Mouse (Mus musculus) hindbrain, embryonic 14.5 days (tissue): Measurements from ENCODE around the gene Gsta2. TPM values are rescaled to one million over a fixed set of nuclear protein-coding genes. Genes with fewer than 3 reads are reported as not detected.

Source experiments
- ATAC-seq: fragments of 200-750 bp; cut with Nextera tagmentation; 2 replicates; pipeline ENCODE4 v1.8.0; 2017; ENCODE audit warnings: moderate number of reproducible peaks, mild to moderate bottlenecking, moderate TSS enrichment, moderate library complexity; ENCODE audit not compliant: low FRiP score
- DNase-seq: peaks from one replicate; pipeline ENCODE4 v3.0.0-alpha.2; 2015; ENCODE audit warnings: low spot score
- H3K27ac ChIP-seq: fragments of 300-500 bp; sonication (generic); 2 replicates; pipeline ENCODE4 v1.5.1; 2014; ENCODE audit warnings: mild to moderate bottlenecking, moderate library complexity
- H3K27me3 ChIP-seq: fragments of 300-500 bp; sonication (generic); 2 replicates; pipeline ENCODE4 v1.6.1; 2014; ENCODE audit warnings: mild to moderate bottlenecking, low read length, mixed read lengths; ENCODE audit not compliant: control insufficient read depth, insufficient read depth
- H3K36me3 ChIP-seq: fragments of 300-500 bp; sonication (generic); replicated peaks from 2 replicates; pipeline ENCODE4 v1.6.1; 2014; ENCODE audit not compliant: control insufficient read depth, insufficient read depth
- H3K4me1 ChIP-seq: fragments of 300-500 bp; sonication (generic); replicated peaks from 2 replicates; pipeline ENCODE4 v1.6.1; 2014; ENCODE audit warnings: antibody characterized with exemption, low read length, mixed read lengths; ENCODE audit not compliant: control insufficient read depth, insufficient read depth
- H3K4me2 ChIP-seq: fragments of 300-500 bp; sonication (generic); replicated peaks from 2 replicates; pipeline ENCODE4 v1.6.1; 2014; ENCODE audit warnings: mild to moderate bottlenecking, moderate library complexity
- H3K4me3 ChIP-seq: fragments of 300-500 bp; sonication (generic); replicated peaks from 2 replicates; pipeline ENCODE4 v1.5.1; 2014; ENCODE audit warnings: mild to moderate bottlenecking, low read length
- H3K9ac ChIP-seq: fragments of 300-500 bp; sonication (generic); 2 replicates; pipeline ENCODE4 v1.6.1; 2014
- H3K9me3 ChIP-seq: fragments of 300-500 bp; sonication (generic); 2 replicates; pipeline ENCODE4 v1.6.1; 2016; ENCODE audit warnings: low read length; ENCODE audit not compliant: control insufficient read depth
- WGBS: fragments of 180-500 bp; shearing (Covaris S2); extraction: QIAGEN DNeasy Blood & Tissue Kit; methylation state at CpG from one replicate; pipeline ENCODE4 v1.1.7; 2014; 5-methylcytosine and 5-hydroxymethylcytosine counted together
- polyA plus RNA-seq: library from polyadenylated mRNA; unstranded; fragments of >200 nt; fragmentation: Nextera tagmentation; extraction: Ambion mirVana; gene quantifications from 2 replicates; pipeline ENCODE4 v1.2.1, GENCODE M21; 2014

The Gsta2 gene
- not detected in 2 replicates for polyA plus RNA-seq

- WGBS, result 92% methylated on average over 8 of the region's 8 CpGs
- no peaks in the 10 kb centered on the region for H3K9me3 ChIP-seq
- ATAC-seq, result no peak
Observed at GRCm38 (mm10) chr9:78355611-78356010, at the start of gene Gsta2. Gsta2 (minus strand) TSS chr9:78355788.

GRCm38 (mm10) chr9:78401596-78401995 is 46.0 kb upstream of the Gsta2 start:
- H3K9ac ChIP-seq, result no peak overlapping the region
- WGBS, result 92% methylated on average over 7 of the region's 7 CpGs
- H3K4me3 ChIP-seq, result no peak overlapping the region
- DNase-seq (no peak), ATAC-seq (no peak)
- H3K4me1 ChIP-seq, result no peaks in the 10 kb centered on the region
- no peak overlapping the region for H3K27ac ChIP-seq
- H3K36me3 ChIP-seq, result no peaks in the 10 kb centered on the region
- no peaks in the 10 kb centered on the region for H3K9me3 ChIP-seq
- no peak overlapping the region for H3K4me2 ChIP-seq
- H3K27me3 ChIP-seq, result peaks cover 19% of the 10 kb centered on the region

More at GRCm38 (mm10) chr9:78355611-78356010, at the start of gene Gsta2:
- H3K4me2 ChIP-seq, result no peak within 1 kb of the TSS
- H3K9ac ChIP-seq, result no peak within 1 kb of the TSS
- H3K27me3 ChIP-seq, result no peaks in the 10 kb centered on the region
- H3K4me1 ChIP-seq, result no peaks in the 10 kb centered on the region
- no peak for DNase-seq
- H3K36me3 ChIP-seq, result no peaks in the 10 kb centered on the region
- no peak within 1 kb of the TSS for H3K27ac ChIP-seq
- no peak within 1 kb of the TSS for H3K4me3 ChIP-seq

- no peak for ATAC-seq
Observed at GRCm38 (mm10) chr9:78400570-78400969, 45.0 kb upstream of the Gsta2 start.

GRCm38 (mm10) chr9:78396517-78396916 is 40.9 kb upstream of the Gsta2 start:
- ATAC-seq (no peak), DNase-seq (no peak)
- Histone ChIP-seq H3K4me3 (no peak overlapping the region; the same call in 1 of the 2 replicates), H3K9me3 (no peaks in the 10 kb centered on the region), H3K4me1 (peaks cover 4% of the 10 kb centered on the region; the same call in 1 of the 2 replicates), H3K36me3 (no peaks in the 10 kb centered on the region), H3K9ac (no peak overlapping the region), H3K4me2 (no peak overlapping the region), H3K27ac (no peak overlapping the region), H3K27me3 (peaks cover 61% of the 10 kb centered on the region)
- WGBS, result 71% methylated on average over 9 of the region's 9 CpGs

More at GRCm38 (mm10) chr9:78400570-78400969, 45.0 kb upstream of the Gsta2 start:
- Histone ChIP-seq H3K36me3 (no peaks in the 10 kb centered on the region), H3K4me3 (no peak overlapping the region), H3K27me3 (peaks cover 30% of the 10 kb centered on the region), H3K4me1 (peaks cover 4% of the 10 kb centered on the region; the same call in 1 of the 2 replicates), H3K9ac (no peak overlapping the region), H3K9me3 (no peaks in the 10 kb centered on the region), H3K27ac (no peak overlapping the region), H3K4me2 (no peak overlapping the region)
- WGBS, result 91% methylated on average over 5 of the region's 5 CpGs
- DNase-seq, result no peak

GRCm38 (mm10) chr9:78395630-78396351 is 40.2 kb upstream of the Gsta2 start, which contains the start of gene Ddx43:
Ddx43 (plus strand) TSS chr9:78395777.
- Histone ChIP-seq H3K4me1 (peaks cover 4% of the 10 kb centered on the region; the same call in 1 of the 2 replicates), H3K27me3 (peaks cover 61% of the 10 kb centered on the region), H3K4me2 (peak within 1 kb of the TSS; percentile 64), H3K27ac (no peak within 1 kb of the TSS), H3K9ac (peak within 1 kb of the TSS; percentile 49; the same call in 1 of the 2 replicates), H3K36me3 (no peaks in the 10 kb centered on the region), H3K4me3 (peak within 1 kb of the TSS; percentile 51), H3K9me3 (no peaks in the 10 kb centered on the region)
- DNase-seq, result peak; percentile 77
- WGBS, result 6% methylated on average over 92 of the region's 93 CpGs
- peak; percentile 99 for ATAC-seq

GRCm38 (mm10) chr9:78395244-78395629 is 39.6 kb upstream of the Gsta2 start:
- peaks cover 61% of the 10 kb centered on the region for H3K27me3 ChIP-seq
- H3K9me3 ChIP-seq, result no peaks in the 10 kb centered on the region
- DNase-seq, result no peak

GRCm38 (mm10) chr9:78394602-78395001 is 39.0 kb upstream of the Gsta2 start:
- no peaks in the 10 kb centered on the region for H3K9me3 ChIP-seq
- ATAC-seq (no peak), DNase-seq (no peak)
- H3K4me1 ChIP-seq, result peaks cover 4% of the 10 kb centered on the region; the same call in 1 of the 2 replicates
- WGBS, result 66% methylated on average over 7 of the region's 7 CpGs
- no peak overlapping the region for H3K4me2 ChIP-seq
- peaks cover 61% of the 10 kb centered on the region for H3K27me3 ChIP-seq
- no peak overlapping the region for H3K9ac ChIP-seq
- H3K4me3 ChIP-seq, result no peak overlapping the region
- no peaks in the 10 kb centered on the region for H3K36me3 ChIP-seq
- H3K27ac ChIP-seq, result no peak overlapping the region

More at GRCm38 (mm10) chr9:78395244-78395629, 39.6 kb upstream of the Gsta2 start:
- WGBS, result 41% methylated on average over 11 of the region's 11 CpGs
- Histone ChIP-seq H3K9ac (no peak overlapping the region), H3K36me3 (no peaks in the 10 kb centered on the region), H3K27ac (no peak overlapping the region), H3K4me3 (peak overlapping the region; percentile 51), H3K4me2 (peak overlapping the region; percentile 64), H3K4me1 (peaks cover 4% of the 10 kb centered on the region; the same call in 1 of the 2 replicates)
- no peak for ATAC-seq

GRCm38 (mm10) chr9:78393741-78394140 is 38.2 kb upstream of the Gsta2 start:
- 90% methylated on average over 10 of the region's 10 CpGs for WGBS
- H3K9ac ChIP-seq, result no peak overlapping the region
- ATAC-seq (no peak), DNase-seq (no peak)
- H3K9me3 ChIP-seq, result no peaks in the 10 kb centered on the region
- H3K4me3 ChIP-seq, result no peak overlapping the region
- peaks cover 61% of the 10 kb centered on the region for H3K27me3 ChIP-seq
- no peak overlapping the region for H3K4me2 ChIP-seq
- H3K36me3 ChIP-seq, result no peaks in the 10 kb centered on the region
- H3K4me1 ChIP-seq, result peaks cover 4% of the 10 kb centered on the region; the same call in 1 of the 2 replicates
- H3K27ac ChIP-seq, result no peak overlapping the region

- ATAC-seq (no peak), DNase-seq (no peak)
- Histone ChIP-seq H3K4me2 (no peak overlapping the region), H3K36me3 (no peaks in the 10 kb centered on the region), H3K27me3 (peaks cover 26% of the 10 kb centered on the region), H3K9me3 (no peaks in the 10 kb centered on the region), H3K4me3 (no peak overlapping the region), H3K9ac (no peak overlapping the region), H3K27ac (no peak overlapping the region), H3K4me1 (no peaks in the 10 kb centered on the region)
- 53% methylated on average over 5 of the region's 5 CpGs for WGBS
Observed at GRCm38 (mm10) chr9:78389981-78390380, 34.4 kb upstream of the Gsta2 start.
